Mouse (Mus musculus) midbrain, embryonic 13.5 days (tissue): ENCODE measurements at regions not wholly inside any gene's neighbourhood (a gene's known extent, or its start where the extent isn't known, plus 50 kb on each side); places are given as distances from the start of the nearest gene placed in this dataset.

Experiments
- ATAC-seq: fragments of 200-750 bp; cut with Nextera tagmentation; 2 replicates; pipeline ENCODE4 v1.8.0; 2017; ENCODE audit warnings: mild to moderate bottlenecking, moderate TSS enrichment, moderate library complexity
- H3K27ac ChIP-seq: fragments of 300-500 bp; sonication (generic); 2 replicates; pipeline ENCODE4 v1.5.1; 2015; ENCODE audit warnings: inconsistent platforms, mild to moderate bottlenecking, moderate library complexity
- H3K27me3 ChIP-seq: fragments of 300-500 bp; sonication (generic); 2 replicates; pipeline ENCODE4 v1.6.1; 2015; ENCODE audit warnings: mild to moderate bottlenecking, inconsistent platforms
- H3K36me3 ChIP-seq: fragments of 300-500 bp; sonication (generic); 2 replicates; pipeline ENCODE4 v1.6.1; 2015; ENCODE audit warnings: mild to moderate bottlenecking, inconsistent platforms
- H3K4me1 ChIP-seq: fragments of 300-500 bp; sonication (generic); replicated peaks from 2 replicates; pipeline ENCODE4 v1.6.1; 2015; ENCODE audit warnings: inconsistent platforms
- H3K4me2 ChIP-seq: fragments of 300-500 bp; sonication (generic); replicated peaks from 2 replicates; pipeline ENCODE4 v1.6.1; 2015; ENCODE audit warnings: moderate library complexity, mild to moderate bottlenecking, inconsistent platforms
- H3K4me3 ChIP-seq: fragments of 300-500 bp; sonication (generic); replicated peaks from 2 replicates; pipeline ENCODE4 v1.5.1; 2015; ENCODE audit warnings: mild to moderate bottlenecking, inconsistent platforms
- H3K9ac ChIP-seq: fragments of 300-500 bp; sonication (generic); replicated peaks from 2 replicates; pipeline ENCODE4 v1.6.1; 2015; ENCODE audit warnings: mild to moderate bottlenecking, inconsistent platforms
- H3K9me3 ChIP-seq: fragments of 300-500 bp; sonication (generic); 2 replicates; pipeline ENCODE4 v1.6.1; 2016; ENCODE audit warnings: mild to moderate bottlenecking, inconsistent platforms
- WGBS: fragments of 180-500 bp; shearing (Covaris S2); methylation state at CpG from one replicate; pipeline ENCODE4 v1.1.7; 2015; 5-methylcytosine and 5-hydroxymethylcytosine counted together

DNA sequence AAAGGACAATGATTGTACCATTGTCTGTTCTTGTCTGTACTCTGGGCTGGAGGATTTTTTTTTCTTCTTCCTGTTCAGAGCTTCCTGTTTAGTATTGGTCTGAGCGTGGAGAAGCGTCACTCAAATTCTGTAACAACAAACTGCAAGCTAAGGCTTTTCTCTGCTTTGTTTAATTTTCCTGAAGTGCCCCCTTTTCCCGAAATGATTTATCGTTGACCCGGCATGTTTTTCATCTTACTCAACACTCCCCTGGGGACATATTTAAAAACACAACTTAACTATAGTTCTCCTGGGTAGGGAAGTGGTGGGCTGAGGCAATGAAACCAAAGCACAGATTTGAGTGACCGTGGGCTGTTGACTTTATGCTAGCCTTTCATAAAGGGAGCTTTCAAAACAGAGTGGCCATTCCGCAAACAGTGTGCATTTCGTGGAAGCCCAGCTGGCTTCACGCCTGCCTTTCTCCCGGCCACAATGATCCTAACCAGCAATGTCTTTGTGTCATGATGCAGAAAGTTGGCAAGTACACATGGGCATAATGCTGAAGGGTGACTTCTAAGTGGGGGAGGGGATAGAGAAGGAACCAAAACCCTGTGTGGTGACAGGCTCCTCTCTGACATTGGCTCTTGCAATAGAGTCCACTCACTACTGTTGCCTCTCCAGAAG lies 79.8 kb upstream of the Bmp2k start:
- Histone ChIP-seq H3K9ac (no peak overlapping the region), H3K9me3 (no peaks in the 10 kb centered on the region), H3K4me3 (no peak overlapping the region), H3K4me2 (no peak overlapping the region), H3K27ac (no peak overlapping the region), H3K27me3 (no peaks in the 10 kb centered on the region), H3K36me3 (no peaks in the 10 kb centered on the region), H3K4me1 (peaks cover 4% of the 10 kb centered on the region; the same call in 1 of the 2 replicates)
- 69% methylated on average over 10 of the region's 10 CpGs for WGBS
- 0 out of 2 replicates have a peak, but pooled peaks have one; percentile 37 for ATAC-seq

DNA sequence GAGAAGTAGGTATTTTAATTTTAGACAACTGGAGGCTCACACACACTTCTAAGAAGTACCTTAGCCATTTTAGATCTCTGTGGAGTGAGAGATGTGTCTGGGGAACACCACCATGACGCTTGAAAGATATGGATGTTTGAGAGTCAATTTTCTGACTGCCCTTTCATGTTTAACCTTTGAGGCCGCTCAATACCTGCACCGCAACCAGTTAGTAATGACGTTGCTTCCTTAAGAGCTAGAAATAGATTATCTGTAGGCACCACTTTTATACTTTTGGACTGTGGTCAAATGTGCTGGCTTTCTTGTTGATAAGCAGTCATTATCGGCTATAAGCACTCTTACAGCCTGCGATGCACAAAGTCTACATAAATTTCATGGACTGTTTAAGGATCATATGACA lies 78.3 kb upstream of the Bmp2k start:
- 88% methylated on average over 6 of the region's 6 CpGs for WGBS
- Histone ChIP-seq H3K36me3 (no peaks in the 10 kb centered on the region), H3K27ac (no peak overlapping the region), H3K27me3 (no peaks in the 10 kb centered on the region), H3K4me1 (peaks cover 4% of the 10 kb centered on the region), H3K9me3 (no peaks in the 10 kb centered on the region), H3K9ac (no peak overlapping the region), H3K4me3 (no peak overlapping the region), H3K4me2 (no peak overlapping the region)
- no peak for ATAC-seq

DNA sequence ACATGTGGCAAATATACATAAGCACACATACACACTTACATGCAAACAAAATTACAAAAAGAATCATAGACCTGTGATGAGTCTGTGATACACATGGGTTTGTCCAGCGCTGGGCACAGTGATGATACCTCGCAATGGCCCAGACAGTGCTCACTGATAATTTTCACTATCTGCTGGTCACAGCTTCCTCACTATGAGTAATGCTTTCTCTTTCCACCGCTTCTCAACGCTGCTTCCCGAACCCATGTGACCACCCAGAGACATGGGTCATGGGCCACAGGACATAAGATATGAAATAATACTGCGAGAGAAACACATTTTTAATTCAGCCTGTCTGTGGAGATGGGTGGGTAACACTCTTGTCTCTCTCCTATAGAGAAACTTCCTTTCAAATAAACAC lies 76.5 kb upstream of the Bmp2k start:
- no peak overlapping the region for H3K4me2 ChIP-seq

DNA sequence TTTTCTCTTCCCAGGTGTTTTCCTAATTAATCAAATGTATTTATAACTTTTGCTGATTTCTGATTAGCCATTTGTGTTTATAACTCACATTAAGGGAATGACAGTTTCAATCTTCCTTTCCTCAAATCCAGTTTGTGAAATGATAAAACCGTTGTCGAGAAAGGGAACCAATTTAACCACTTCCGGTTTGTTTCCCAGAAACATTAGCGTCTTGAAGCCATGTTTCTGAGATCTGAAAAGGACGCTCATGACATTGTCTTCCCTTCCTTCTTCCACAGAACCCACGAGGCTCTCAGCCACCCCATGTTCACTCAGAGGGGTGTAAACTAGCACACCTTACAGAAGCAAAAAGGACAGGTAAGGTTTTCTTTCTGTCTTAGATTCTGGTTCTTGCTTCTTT lies 76.0 kb upstream of the Bmp2k start:
- H3K9me3 ChIP-seq, result no peaks in the 10 kb centered on the region
- H3K27me3 ChIP-seq, result no peaks in the 10 kb centered on the region
- no peak overlapping the region for H3K4me2 ChIP-seq
- no peak overlapping the region for H3K4me3 ChIP-seq
- H3K36me3 ChIP-seq, result no peaks in the 10 kb centered on the region
- 87% methylated on average over 6 of the region's 6 CpGs for WGBS
- no peak overlapping the region for H3K9ac ChIP-seq
- no peak for ATAC-seq
- H3K27ac ChIP-seq, result no peak overlapping the region
- H3K4me1 ChIP-seq, result peaks cover 4% of the 10 kb centered on the region

More for the DNA sequence above, 76.5 kb upstream of the Bmp2k start:
- ATAC-seq, result no peak
- H3K4me3 ChIP-seq, result no peak overlapping the region
- no peaks in the 10 kb centered on the region for H3K27me3 ChIP-seq
- H3K9me3 ChIP-seq, result no peaks in the 10 kb centered on the region
- peaks cover 4% of the 10 kb centered on the region for H3K4me1 ChIP-seq
- no peak overlapping the region for H3K27ac ChIP-seq
- 88% methylated on average over 6 of the region's 6 CpGs for WGBS
- no peaks in the 10 kb centered on the region for H3K36me3 ChIP-seq
- H3K9ac ChIP-seq, result no peak overlapping the region

DNA sequence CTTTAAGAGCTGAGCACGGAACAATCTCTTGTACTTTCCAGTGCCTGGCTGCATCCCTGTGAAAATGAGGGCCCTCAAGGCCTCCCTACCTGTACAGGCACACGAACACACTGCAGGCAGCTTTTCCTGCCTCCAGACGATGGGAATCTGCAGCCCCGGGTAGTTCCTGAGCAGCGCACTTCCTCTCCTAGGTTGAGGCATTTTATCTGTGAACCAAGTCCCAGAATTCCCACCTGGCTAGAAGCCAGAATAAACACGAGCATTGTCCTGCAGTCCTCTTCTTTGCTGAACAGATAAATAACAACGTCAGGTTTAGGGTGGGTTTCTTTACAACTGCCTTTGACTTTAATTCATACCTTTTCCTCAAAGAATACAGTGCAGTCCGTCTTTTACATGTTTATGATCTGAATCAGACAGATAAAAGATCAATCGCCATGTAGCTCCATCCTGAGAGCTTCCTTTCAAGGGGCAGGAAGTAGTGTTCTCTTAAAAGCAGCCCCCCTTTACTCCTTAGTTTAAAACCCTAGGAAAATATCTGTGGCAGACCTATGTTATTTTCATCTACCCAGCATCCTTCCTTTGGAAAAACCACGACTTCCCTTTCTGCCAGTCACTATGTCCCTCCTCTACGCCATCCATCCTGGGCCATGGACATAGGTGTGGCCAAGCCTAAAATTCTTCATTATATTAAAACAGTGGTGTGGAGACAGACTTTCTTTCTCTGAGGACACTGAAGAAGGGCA lies 75.3 kb upstream of the Bmp2k start:
- no peak for ATAC-seq
- no peaks in the 10 kb centered on the region for H3K9me3 ChIP-seq
- H3K27ac ChIP-seq, result no peak overlapping the region
- no peak overlapping the region for H3K9ac ChIP-seq
- no peaks in the 10 kb centered on the region for H3K36me3 ChIP-seq
- no peak overlapping the region for H3K4me3 ChIP-seq
- H3K4me2 ChIP-seq, result no peak overlapping the region
- H3K27me3 ChIP-seq, result no peaks in the 10 kb centered on the region
- 81% methylated on average over 11 of the region's 11 CpGs for WGBS
- H3K4me1 ChIP-seq, result peaks cover 4% of the 10 kb centered on the region

DNA sequence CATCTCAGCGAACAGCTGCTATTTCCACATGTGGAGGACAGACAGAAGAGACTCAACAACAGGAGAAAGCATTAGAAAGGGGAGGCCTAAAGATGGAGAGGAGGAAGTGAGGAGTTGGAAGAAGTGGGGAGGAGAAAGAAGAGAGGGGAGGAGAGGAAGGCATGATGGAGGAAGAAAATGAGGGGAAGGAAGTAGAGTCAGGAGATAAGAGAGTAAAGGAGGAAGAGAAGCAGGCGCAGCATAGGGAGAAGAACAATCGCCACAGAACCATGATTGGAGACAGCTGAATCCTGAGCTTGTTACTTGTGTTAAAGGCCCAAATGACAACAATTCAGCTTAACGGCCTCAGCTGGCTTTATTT lies 74.8 kb upstream of the Bmp2k start:
- H3K4me3 ChIP-seq, result no peak overlapping the region
- no peaks in the 10 kb centered on the region for H3K9me3 ChIP-seq
- H3K4me1 ChIP-seq, result peaks cover 3% of the 10 kb centered on the region; the same call in 1 of the 2 replicates
- H3K4me2 ChIP-seq, result no peak overlapping the region
- 50% methylated on average over 4 of the region's 4 CpGs for WGBS
- no peak for ATAC-seq
- no peaks in the 10 kb centered on the region for H3K27me3 ChIP-seq
- no peaks in the 10 kb centered on the region for H3K36me3 ChIP-seq
- no peak overlapping the region for H3K27ac ChIP-seq
- no peak overlapping the region for H3K9ac ChIP-seq

DNA sequence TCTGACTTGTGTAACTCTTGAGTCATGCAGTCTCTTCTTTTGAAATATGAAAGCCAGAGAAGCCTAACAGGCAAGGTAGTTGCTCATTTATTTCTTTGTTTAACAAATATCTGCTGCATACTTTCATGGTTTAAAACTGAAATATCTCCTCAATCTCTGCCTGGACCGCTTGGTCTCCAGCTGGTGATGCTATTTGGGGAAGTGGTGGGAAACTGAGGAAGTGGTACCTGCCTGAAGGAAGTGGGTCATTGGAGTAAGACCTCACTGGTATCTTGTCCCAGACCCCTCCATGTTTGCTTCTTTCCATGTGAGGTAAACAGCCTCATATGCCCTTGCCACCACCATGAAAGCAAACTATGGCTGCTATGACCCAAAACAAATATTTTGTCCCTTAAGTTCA lies 74.0 kb upstream of the Bmp2k start:
- H3K9me3 ChIP-seq, result no peaks in the 10 kb centered on the region
- no peaks in the 10 kb centered on the region; the same call in 1 of the 2 replicates for H3K4me1 ChIP-seq
- no peaks in the 10 kb centered on the region for H3K36me3 ChIP-seq
- no peak for ATAC-seq
- WGBS, result 88% methylated on average over 1 of the region's 1 CpGs
- no peak overlapping the region for H3K27ac ChIP-seq
- H3K4me3 ChIP-seq, result no peak overlapping the region
- H3K27me3 ChIP-seq, result no peaks in the 10 kb centered on the region
- no peak overlapping the region for H3K4me2 ChIP-seq
- H3K9ac ChIP-seq, result no peak overlapping the region

DNA sequence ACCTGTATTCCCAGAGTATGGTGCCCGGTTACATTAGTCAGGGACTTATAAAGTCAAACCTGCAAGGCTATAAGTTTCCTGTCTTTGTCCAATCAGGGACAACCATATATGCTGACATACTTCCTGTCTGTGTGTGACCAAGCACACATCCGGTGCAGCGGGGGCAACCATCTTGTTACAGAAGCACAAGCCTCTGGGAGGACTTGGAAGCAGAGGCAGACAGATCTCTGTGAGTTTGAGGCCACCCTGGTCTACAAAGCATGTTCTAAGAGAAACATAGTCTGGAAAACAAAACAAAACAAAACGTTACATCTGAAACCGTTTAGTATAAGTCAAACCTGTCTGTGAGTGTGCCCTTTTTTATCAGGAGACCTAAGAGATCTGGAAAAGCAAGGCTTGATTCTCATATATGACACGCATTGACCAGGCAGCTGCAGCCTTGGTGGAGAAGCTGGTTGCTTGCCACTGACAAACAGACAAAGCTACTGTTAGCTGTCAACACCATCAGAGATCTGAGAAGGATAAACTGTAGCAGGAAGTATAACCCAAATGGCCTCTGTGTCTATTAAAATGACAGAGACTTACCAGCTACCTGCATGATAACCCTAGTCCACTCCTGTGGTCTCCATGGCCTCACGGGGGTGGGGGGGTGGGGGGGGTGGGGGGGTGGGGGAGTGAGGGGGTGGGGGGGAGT lies 72.6 kb upstream of the Bmp2k start:
- Histone ChIP-seq H3K4me1 (no peaks in the 10 kb centered on the region; the same call in 1 of the 2 replicates), H3K9me3 (no peaks in the 10 kb centered on the region), H3K4me3 (no peak overlapping the region), H3K27ac (no peak overlapping the region), H3K27me3 (no peaks in the 10 kb centered on the region), H3K4me2 (no peak overlapping the region), H3K36me3 (no peaks in the 10 kb centered on the region), H3K9ac (no peak overlapping the region)
- WGBS, result 95% methylated on average over 7 of the region's 7 CpGs
- no peak for ATAC-seq

DNA sequence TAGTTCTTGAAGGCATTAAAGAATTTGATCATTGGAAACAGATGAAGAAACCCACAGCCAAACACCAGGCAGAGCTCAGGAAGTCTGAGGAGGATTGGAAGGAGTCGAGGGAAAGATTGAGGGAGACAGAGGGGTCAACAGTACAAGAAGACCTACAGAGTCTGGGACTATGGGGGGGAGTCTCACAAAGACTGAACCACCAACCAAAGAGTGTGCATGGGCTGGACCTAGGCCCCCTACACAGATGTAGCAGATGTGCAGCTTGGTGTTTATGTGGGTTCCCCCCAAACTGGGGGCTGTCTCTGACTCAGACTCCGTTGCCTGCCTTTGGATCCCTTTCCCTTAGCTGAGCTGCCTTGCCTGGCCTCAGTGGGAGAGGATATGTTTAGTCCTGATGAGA lies 71.5 kb upstream of the Bmp2k start:
- Histone ChIP-seq H3K9ac (no peak overlapping the region), H3K4me2 (no peak overlapping the region), H3K4me3 (no peak overlapping the region), H3K36me3 (no peaks in the 10 kb centered on the region), H3K4me1 (no peaks in the 10 kb centered on the region; the same call in 1 of the 2 replicates), H3K9me3 (no peaks in the 10 kb centered on the region), H3K27me3 (no peaks in the 10 kb centered on the region), H3K27ac (no peak overlapping the region)
- ATAC-seq, result no peak
- WGBS, result 79% methylated on average over 2 of the region's 2 CpGs

DNA sequence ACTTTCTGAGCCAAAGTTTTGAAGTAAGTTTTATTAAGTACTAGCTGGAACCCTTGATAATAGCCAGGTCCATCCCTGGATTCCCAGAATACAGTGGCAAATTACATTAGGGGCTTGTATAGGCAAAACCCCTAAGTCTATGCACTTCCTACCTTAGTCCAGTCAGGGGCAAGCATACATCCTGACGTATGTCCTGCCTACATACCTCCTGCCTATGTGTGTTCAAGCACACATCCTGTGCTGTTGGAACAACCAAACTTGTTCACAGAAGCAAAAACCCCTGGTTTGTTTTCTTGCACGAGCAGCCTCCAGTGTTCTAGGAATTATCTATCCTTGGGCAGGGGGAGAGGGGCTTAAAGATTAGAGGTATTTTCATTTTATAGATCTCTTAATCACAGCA lies 66.4 kb upstream of the Bmp2k start:
- WGBS, result 66% methylated on average over 2 of the region's 2 CpGs

DNA sequence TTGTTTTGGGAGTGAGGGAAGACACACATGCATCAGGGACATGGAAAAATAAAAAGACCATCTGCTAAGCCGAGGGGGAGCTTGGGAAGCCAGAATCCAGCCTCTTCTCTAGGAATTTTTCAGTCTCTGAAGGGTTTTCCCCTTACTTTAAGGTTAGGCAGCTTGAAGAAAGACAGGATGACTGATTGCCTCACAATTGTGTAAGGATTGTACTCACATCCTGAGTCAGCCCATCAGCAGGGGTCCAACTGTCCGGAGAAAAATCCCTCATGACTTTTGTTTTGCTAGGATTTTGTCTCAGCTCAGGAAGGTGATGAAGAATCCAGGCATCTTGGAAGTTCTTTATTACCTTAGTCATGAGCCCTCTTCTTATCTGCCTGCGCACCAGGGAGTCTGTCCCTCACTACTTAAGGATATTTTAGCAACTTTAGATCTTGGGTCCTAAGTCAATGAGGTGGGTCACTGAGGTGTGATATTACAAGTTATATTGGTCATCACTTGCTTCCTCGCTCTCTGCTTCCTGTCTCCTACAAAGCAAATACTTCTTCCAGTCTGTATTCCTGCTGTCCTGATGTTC lies 65.8 kb upstream of the Bmp2k start:
- Histone ChIP-seq H3K36me3 (no peaks in the 10 kb centered on the region), H3K9ac (no peak overlapping the region), H3K4me3 (no peak overlapping the region), H3K27me3 (no peaks in the 10 kb centered on the region), H3K4me1 (no peaks in the 10 kb centered on the region), H3K9me3 (no peaks in the 10 kb centered on the region), H3K27ac (no peak overlapping the region), H3K4me2 (no peak overlapping the region)
- WGBS, result 60% methylated on average over 4 of the region's 4 CpGs
- ATAC-seq, result no peak

More for the DNA sequence above, 66.4 kb upstream of the Bmp2k start:
- H3K9ac ChIP-seq, result no peak overlapping the region
- H3K27me3 ChIP-seq, result no peaks in the 10 kb centered on the region
- H3K9me3 ChIP-seq, result no peaks in the 10 kb centered on the region
- H3K4me2 ChIP-seq, result no peak overlapping the region
- no peak overlapping the region for H3K4me3 ChIP-seq
- H3K4me1 ChIP-seq, result no peaks in the 10 kb centered on the region
- no peak overlapping the region for H3K27ac ChIP-seq
- H3K36me3 ChIP-seq, result no peaks in the 10 kb centered on the region
- ATAC-seq, result no peak

DNA sequence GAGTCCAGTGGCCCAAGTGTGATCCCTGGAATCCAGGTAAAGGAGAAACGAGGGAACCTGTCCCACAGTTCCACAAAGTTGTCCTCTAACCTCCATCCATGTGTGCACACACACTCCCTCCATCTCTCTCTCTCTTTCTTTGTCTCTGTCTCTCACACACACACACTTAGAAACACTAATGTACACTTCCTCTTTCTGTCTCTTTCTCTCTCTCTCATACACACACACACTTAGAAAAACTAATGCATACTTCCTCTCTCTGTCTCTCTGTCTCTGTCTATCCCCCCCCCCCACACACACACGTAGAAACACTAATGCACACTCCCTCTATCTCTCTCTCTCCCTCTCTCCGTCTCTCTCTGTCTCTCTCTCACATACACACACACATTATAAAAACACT lies 61.2 kb upstream of the Bmp2k start:
- no peak overlapping the region for H3K27ac ChIP-seq
- 81% methylated on average over 3 of the region's 3 CpGs for WGBS
- H3K4me2 ChIP-seq, result no peak overlapping the region
- no peaks in the 10 kb centered on the region for H3K27me3 ChIP-seq
- H3K4me1 ChIP-seq, result peaks cover 6% of the 10 kb centered on the region; the same call in 1 of the 2 replicates
- no peak for ATAC-seq
- no peaks in the 10 kb centered on the region for H3K36me3 ChIP-seq
- no peak overlapping the region for H3K9ac ChIP-seq
- no peak overlapping the region for H3K4me3 ChIP-seq
- no peaks in the 10 kb centered on the region for H3K9me3 ChIP-seq
